Mouse (Mus musculus): ENCODE results near the gene Bglap3. TPM values are rescaled to one million over a fixed set of nuclear protein-coding genes. Genes with fewer than 3 reads are reported as not detected.

Gene Bglap3
- polyA plus RNA-seq, 1 experiment from 2014 or later: not detected

DNA sequence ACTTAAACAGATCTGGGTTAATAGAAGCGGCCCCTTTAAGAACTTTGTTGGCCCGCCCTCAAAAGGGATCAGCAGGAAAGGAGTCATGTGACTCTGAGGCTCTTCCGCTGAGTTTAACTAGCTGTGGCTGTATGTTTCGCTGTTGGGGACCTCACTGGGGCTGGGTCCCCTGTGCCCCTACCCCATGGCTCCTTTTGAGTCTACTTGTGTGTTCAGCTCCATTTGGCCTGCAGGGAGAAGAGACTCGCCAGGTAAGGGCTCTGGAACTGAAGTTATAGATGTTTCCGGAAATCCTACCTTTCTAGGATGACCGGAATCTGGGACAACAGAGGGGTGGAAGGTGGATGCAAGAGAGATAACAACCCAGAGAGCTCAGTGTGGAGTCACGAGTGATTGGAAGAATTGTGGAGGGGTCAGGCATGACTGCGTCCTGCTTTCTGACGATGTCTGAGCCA is 47.6 kb downstream of the Bglap3 start, which contains the start of gene Glmp:
Glmp (plus strand) TSS at position 73 of the 455 bp plus-strand sequence.
- no peaks in the 10 kb centered on the region for H3K9me3 ChIP-seq
- H3K36me3 ChIP-seq: peaks cover 42% of the 10 kb centered on the region
- 1% methylated on average over 10 of the region's 10 CpGs for WGBS

More for the DNA sequence above, 47.6 kb downstream of the Bglap3 start, which contains the start of gene Glmp:
- peaks cover 15% of the 10 kb centered on the region for H3K4me1 ChIP-seq (replicated peaks)
- ATAC-seq (ENCODE audit: low FRiP score, low read depth): peak; percentile 87
- peak within 1 kb of the TSS; percentile 49 for H3K4me3 ChIP-seq
- H3K27ac ChIP-seq (replicated peaks): no peak within 1 kb of the TSS
- no peaks in the 10 kb centered on the region for H3K27me3 ChIP-seq
- H3K9ac ChIP-seq: peak within 1 kb of the TSS; percentile 49
- H3K4me2 ChIP-seq: peak within 1 kb of the TSS; percentile 70

Other genes starting within 250 kb of the Bglap3 start
- 19.2 and 23.9 TPM in 2 replicates for gene Mef2d, start 230.4 kb downstream of the Bglap3 start, polyA plus RNA-seq (2015; fragmentation: Nextera tagmentation; extraction: Ambion mirVana)
- 0.55 and 0.60 TPM in 2 replicates for gene Rhbg, start 118.0 kb downstream of the Bglap3 start, polyA plus RNA-seq (2015; fragmentation: Nextera tagmentation; extraction: Ambion mirVana)
- 0.35 TPM in 1 of 2 replicates, not detected in the other for gene Gm38392, start 85.5 kb downstream of the Bglap3 start, polyA plus RNA-seq (2015; fragmentation: Nextera tagmentation; extraction: Ambion mirVana)
- gene Tsacc, start 75.7 kb downstream of the Bglap3 start, polyA plus RNA-seq (2015; fragmentation: Nextera tagmentation; extraction: Ambion mirVana): 9.5 and 12.2 TPM in 2 replicates
- gene Cct3, start 75.6 kb downstream of the Bglap3 start, polyA plus RNA-seq (2015; fragmentation: Nextera tagmentation; extraction: Ambion mirVana): 446 and 451 TPM in 2 replicates
- 119 and 125 TPM in 2 replicates for gene Glmp, start 47.7 kb downstream of the Bglap3 start, polyA plus RNA-seq (2015; fragmentation: Nextera tagmentation; extraction: Ambion mirVana)
- 1.2 and 1.7 TPM in 2 replicates for gene Tmem79, start 36.6 kb downstream of the Bglap3 start, polyA plus RNA-seq (2015; fragmentation: Nextera tagmentation; extraction: Ambion mirVana)
- 62.5 and 64.0 TPM in 2 replicates for gene Smg5, start 36.5 kb downstream of the Bglap3 start, polyA plus RNA-seq (2015; fragmentation: Nextera tagmentation; extraction: Ambion mirVana)
- gene Paqr6, start 8.2 kb downstream of the Bglap3 start, polyA plus RNA-seq (2015; fragmentation: Nextera tagmentation; extraction: Ambion mirVana): 1.9 and 2.3 TPM in 2 replicates
- gene Bglap2, start 6.0 kb upstream of the Bglap3 start, polyA plus RNA-seq (2015; fragmentation: Nextera tagmentation; extraction: Ambion mirVana): not detected in 2 replicates
- not detected in 2 replicates for gene Bglap, start 11.7 kb upstream of the Bglap3 start, polyA plus RNA-seq (2015; fragmentation: Nextera tagmentation; extraction: Ambion mirVana)
- gene Pmf1, start 37.6 kb upstream of the Bglap3 start, polyA plus RNA-seq (2015; fragmentation: Nextera tagmentation; extraction: Ambion mirVana): 28.8 and 35.4 TPM in 2 replicates
- gene Slc25a44, start 52.4 kb upstream of the Bglap3 start, polyA plus RNA-seq (2015; fragmentation: Nextera tagmentation; extraction: Ambion mirVana): 34.7 and 40.4 TPM in 2 replicates
- gene Sema4a, start 88.4 kb upstream of the Bglap3 start, polyA plus RNA-seq (2015; fragmentation: Nextera tagmentation; extraction: Ambion mirVana): 30.4 and 30.5 TPM in 2 replicates
- 52.2 and 53.4 TPM in 2 replicates for gene Lmna, start 137.2 kb upstream of the Bglap3 start, polyA plus RNA-seq (2015; fragmentation: Nextera tagmentation; extraction: Ambion mirVana)
- 26.4 and 28.6 TPM in 2 replicates for gene Mex3a, start 159.7 kb upstream of the Bglap3 start, polyA plus RNA-seq (2015; fragmentation: Nextera tagmentation; extraction: Ambion mirVana)
- 0.23 TPM in 1 of 2 replicates, not detected in the other for gene Rab25, start 175.6 kb upstream of the Bglap3 start, polyA plus RNA-seq (2015; fragmentation: Nextera tagmentation; extraction: Ambion mirVana)
- 201 and 205 TPM in 2 replicates for gene Lamtor2, start 180.3 kb upstream of the Bglap3 start, polyA plus RNA-seq (2015; fragmentation: Nextera tagmentation; extraction: Ambion mirVana)
- gene Ubqln4, start 181.0 kb upstream of the Bglap3 start, polyA plus RNA-seq (2015; fragmentation: Nextera tagmentation; extraction: Ambion mirVana): 43.6 and 47.7 TPM in 2 replicates
- 146 and 149 TPM in 2 replicates for gene Ssr2, start 203.1 kb upstream of the Bglap3 start, polyA plus RNA-seq (2015; fragmentation: Nextera tagmentation; extraction: Ambion mirVana)
- 121 and 129 TPM in 2 replicates for gene Arhgef2, start 233.2 kb upstream of the Bglap3 start, polyA plus RNA-seq (2015; fragmentation: Nextera tagmentation; extraction: Ambion mirVana)